Mouse (Mus musculus) frontal cortex, postnatal 36 days (tissue): Measurements from ENCODE around the gene Lurap1l.

ENCODE experiments used
- DNase-seq, 2 experiments: peaks; one replicate each; pipeline ENCODE4 v3.0.0; 2022; ENCODE audit warnings: low spot score in 2 of 2

The Lurap1l gene

GRCm38 (mm10) chr4:80910481-80910870, at the start of gene Lurap1l:
Lurap1l (plus strand) TSS chr4:80910646.
- peak; percentile 51 to 62 for DNase-seq

GRCm38 (mm10) chr4:80862962-80863361, 47.5 kb upstream of the Lurap1l start:
- DNase-seq: no peak

GRCm38 (mm10) chr4:80863906-80864305, 46.5 kb upstream of the Lurap1l start:
- no peak for DNase-seq

- DNase-seq: peak; percentile 72 to 87
These were observed 45.9 kb upstream of the Lurap1l start for GRCm38 (mm10) chr4:80864511-80864922.

- DNase-seq: peak in 1 of 2 experiments; percentile 30
These were observed 44.4 kb upstream of the Lurap1l start for GRCm38 (mm10) chr4:80866065-80866464.

GRCm38 (mm10) chr4:80869598-80869997, 40.8 kb upstream of the Lurap1l start:
- no peak for DNase-seq

- DNase-seq: no peak
These were observed 37.4 kb upstream of the Lurap1l start for GRCm38 (mm10) chr4:80872847-80873644.

GRCm38 (mm10) chr4:80874121-80874859, 36.2 kb upstream of the Lurap1l start:
- DNase-seq: no peak

- no peak for DNase-seq
These were observed 35.4 kb upstream of the Lurap1l start for GRCm38 (mm10) chr4:80875055-80875454.

GRCm38 (mm10) chr4:80881996-80882599, 28.3 kb upstream of the Lurap1l start:
- DNase-seq: no peak

GRCm38 (mm10) chr4:80886631-80887030, 23.8 kb upstream of the Lurap1l start:
- no peak for DNase-seq

- no peak for DNase-seq
These were observed 19.4 kb upstream of the Lurap1l start for GRCm38 (mm10) chr4:80891004-80891403.

- DNase-seq: no peak
These were observed 15.1 kb upstream of the Lurap1l start for GRCm38 (mm10) chr4:80895278-80895894.

GRCm38 (mm10) chr4:80906726-80907125, 3.7 kb upstream of the Lurap1l start:
- DNase-seq: no peak

GRCm38 (mm10) chr4:80907973-80908372, 2.5 kb upstream of the Lurap1l start:
- no peak for DNase-seq

- no peak for DNase-seq
These were observed 1.5 kb upstream of the Lurap1l start for GRCm38 (mm10) chr4:80908902-80909301.

GRCm38 (mm10) chr4:80910871-80911701, 640 bp downstream of the Lurap1l start:
- peak; percentile 60 to 67 for DNase-seq

- peak; percentile 75 to 78 for DNase-seq
These were observed 1.5 kb downstream of the Lurap1l start for GRCm38 (mm10) chr4:80911706-80912540.

GRCm38 (mm10) chr4:80915211-80915610, 4.8 kb downstream of the Lurap1l start:
- DNase-seq: no peak

- DNase-seq: no peak
These were observed 6.2 kb downstream of the Lurap1l start for GRCm38 (mm10) chr4:80916695-80917094.
